Mouse (Mus musculus): Measurements from ENCODE around the gene Mrrf. TPM values are rescaled to one million over a fixed set of nuclear protein-coding genes. Genes with fewer than 3 reads are reported as not detected.
"Not testable (repeated sequence)": the region's sequence is repeated elsewhere in the genome, so short reads cannot be mapped to it uniquely, and the experiment has no call there.

Gene Mrrf
- polyA plus RNA-seq, 1 experiment, result 34.4 TPM

DNA sequence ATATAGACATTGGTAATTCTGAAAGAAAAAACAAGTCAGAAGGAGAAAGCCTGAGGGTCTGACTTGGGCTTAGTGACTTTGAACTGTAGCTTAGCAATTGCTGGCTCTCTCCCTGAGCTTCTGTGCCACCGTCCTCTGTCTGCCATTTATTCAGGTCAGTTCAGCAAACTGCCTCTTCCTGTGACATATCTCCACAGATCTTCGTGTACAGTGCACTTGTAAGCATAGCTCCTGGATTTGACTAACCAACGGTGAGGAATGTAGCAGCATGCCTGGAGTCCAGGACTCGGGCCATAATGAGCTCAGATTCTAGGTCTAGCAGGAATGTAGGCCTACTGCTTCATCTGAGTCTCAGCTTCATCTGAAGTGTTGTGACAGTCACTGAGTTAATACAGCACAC, 33.0 kb downstream of the Mrrf start:
- Histone ChIP-seq H3K4me1 (ENCODE audit: control insufficient read depth, insufficient read depth, low read length) (no peaks in the 10 kb centered on the region), H3K27ac (ENCODE audit: insufficient read depth, low read length) (no peak overlapping the region), H3K4me3 (ENCODE audit: insufficient read depth, low read length) (no peak overlapping the region)
- TF ChIP-seq POLR2A (IDR thresholded peaks at IDR 0.05; ENCODE audit: low read depth, low read length), result no peak
- no peak for TF ChIP-seq CTCF (IDR thresholded peaks at IDR 0.05; ENCODE audit: borderline replicate concordance, insufficient read depth, low read length)

DNA sequence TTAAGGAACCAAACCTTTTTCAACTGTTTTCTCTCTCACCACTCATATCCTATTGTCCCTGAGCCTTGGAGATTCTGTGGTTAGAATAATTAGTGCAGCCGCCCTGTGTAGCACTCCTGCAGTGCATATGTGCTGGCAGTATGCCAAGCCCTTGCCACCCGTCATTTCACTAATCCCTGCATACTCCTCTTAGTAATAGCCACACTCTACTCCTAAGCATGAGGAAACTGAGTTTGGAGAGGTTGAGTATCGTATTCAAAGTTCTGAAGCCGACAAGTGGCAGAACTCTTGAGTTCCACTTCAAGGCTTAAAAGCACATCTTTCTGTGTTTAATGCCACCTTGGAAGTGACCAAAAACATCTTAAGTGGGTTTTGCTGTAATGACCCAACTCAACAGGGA, 35.9 kb downstream of the Mrrf start:
- TF ChIP-seq POLR2A (IDR thresholded peaks at IDR 0.05; ENCODE audit: low read depth, low read length) (no peak), CTCF (IDR thresholded peaks at IDR 0.05; ENCODE audit: borderline replicate concordance, insufficient read depth, low read length) (no peak)
- no peak overlapping the region for H3K27ac ChIP-seq (ENCODE audit: insufficient read depth, low read length)
- no peak overlapping the region for H3K4me3 ChIP-seq (ENCODE audit: insufficient read depth, low read length)
- no peaks in the 10 kb centered on the region for H3K4me1 ChIP-seq (ENCODE audit: control insufficient read depth, insufficient read depth, low read length)

DNA sequence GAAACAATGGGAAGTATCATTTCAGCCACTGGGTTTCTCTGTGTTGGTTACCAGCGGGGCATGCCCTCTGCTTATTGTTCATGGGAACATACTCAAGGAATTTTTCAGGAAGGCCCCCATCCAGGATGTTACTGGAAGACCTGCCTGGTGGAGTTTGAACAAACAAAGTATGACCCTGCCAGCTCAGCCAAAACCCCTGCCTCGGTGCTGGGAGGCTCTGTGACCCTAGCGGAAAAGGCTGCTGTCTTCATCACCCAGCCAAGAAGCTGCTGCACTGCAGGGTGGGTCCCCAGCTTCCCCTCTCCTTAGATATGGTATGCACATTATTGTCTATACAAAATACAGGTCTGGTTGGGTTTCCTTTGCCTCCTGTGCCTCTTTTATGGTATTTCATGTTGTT, 36.4 kb downstream of the Mrrf start:
- Histone ChIP-seq H3K27ac (ENCODE audit: insufficient read depth, low read length) (no peak overlapping the region), H3K4me3 (ENCODE audit: insufficient read depth, low read length) (no peak overlapping the region)
- TF ChIP-seq CTCF (IDR thresholded peaks at IDR 0.05; ENCODE audit: borderline replicate concordance, insufficient read depth, low read length) (no peak), POLR2A (IDR thresholded peaks at IDR 0.05; ENCODE audit: low read depth, low read length) (no peak)

DNA sequence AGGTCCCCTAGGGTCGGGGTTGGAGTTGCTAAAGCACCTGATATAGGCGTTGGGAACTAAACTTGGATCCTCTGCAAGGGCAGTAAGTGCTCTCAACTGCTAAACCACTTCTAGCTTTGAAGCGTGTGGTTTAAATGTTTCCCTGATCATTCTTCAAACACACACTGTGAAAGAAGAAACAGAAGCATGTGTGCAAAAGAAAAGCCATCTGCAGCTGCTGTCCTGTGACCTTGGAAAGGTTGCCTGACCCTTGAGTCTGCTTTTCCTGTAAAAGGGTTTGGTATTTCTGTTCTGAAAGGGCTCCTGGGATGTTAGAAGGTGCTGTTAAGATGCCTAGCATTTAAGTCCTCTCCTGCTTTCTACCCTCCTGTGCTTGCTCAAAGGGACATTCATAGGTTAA, 43.3 kb downstream of the Mrrf start:
- H3K4me1 ChIP-seq (ENCODE audit: control insufficient read depth, insufficient read depth, low read length), result no peaks in the 10 kb centered on the region
- H3K4me3 ChIP-seq (ENCODE audit: insufficient read depth, low read length), result no peak overlapping the region
- no peak overlapping the region for H3K27ac ChIP-seq (ENCODE audit: insufficient read depth, low read length)
- TF ChIP-seq POLR2A (IDR thresholded peaks at IDR 0.05; ENCODE audit: low read depth, low read length), result no peak
- no peak for TF ChIP-seq CTCF (IDR thresholded peaks at IDR 0.05; ENCODE audit: borderline replicate concordance, insufficient read depth, low read length)

More for the DNA sequence above, 36.4 kb downstream of the Mrrf start:
- no peaks in the 10 kb centered on the region for H3K4me1 ChIP-seq (ENCODE audit: control insufficient read depth, insufficient read depth, low read length)

DNA sequence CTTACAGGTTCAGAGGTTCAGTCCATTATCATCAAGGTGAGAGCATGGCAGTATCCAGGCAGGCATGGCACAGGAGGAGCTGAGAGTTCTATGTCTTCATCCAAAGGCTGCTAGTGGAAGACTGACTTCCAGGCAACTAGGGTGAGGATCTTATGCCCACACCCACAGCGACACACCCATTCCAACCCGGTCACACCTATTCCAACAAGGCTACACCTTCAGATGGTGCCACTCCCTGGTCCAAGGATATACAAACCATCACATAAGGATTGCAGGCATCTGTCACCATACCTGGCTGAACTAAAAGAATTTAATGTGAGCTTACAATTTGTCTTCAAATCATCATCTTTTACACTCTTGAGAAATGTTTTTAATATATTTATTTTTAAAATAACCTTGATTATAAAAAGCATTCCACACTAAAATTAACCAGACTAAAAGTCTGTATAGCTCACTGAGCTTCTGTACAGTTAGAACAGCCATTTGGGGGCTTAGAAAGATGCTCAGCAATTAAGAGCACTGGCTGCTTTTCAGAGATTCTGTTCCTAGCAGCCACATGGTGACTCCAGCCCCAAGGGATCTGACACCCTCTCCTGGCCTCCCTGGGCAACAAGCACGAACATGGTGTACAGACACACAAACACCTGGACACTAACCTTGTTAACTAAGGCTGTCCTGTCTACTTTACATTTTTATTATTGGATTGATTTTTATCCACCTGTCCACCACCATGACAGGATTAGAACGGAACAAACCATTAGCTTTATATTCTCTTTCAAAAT, 45.6 kb downstream of the Mrrf start:
- not testable (repeated sequence) for H3K4me1 ChIP-seq (ENCODE audit: control insufficient read depth, insufficient read depth, low read length); H3K4me3 ChIP-seq (ENCODE audit: insufficient read depth, low read length); H3K27ac ChIP-seq (ENCODE audit: insufficient read depth, low read length)

DNA sequence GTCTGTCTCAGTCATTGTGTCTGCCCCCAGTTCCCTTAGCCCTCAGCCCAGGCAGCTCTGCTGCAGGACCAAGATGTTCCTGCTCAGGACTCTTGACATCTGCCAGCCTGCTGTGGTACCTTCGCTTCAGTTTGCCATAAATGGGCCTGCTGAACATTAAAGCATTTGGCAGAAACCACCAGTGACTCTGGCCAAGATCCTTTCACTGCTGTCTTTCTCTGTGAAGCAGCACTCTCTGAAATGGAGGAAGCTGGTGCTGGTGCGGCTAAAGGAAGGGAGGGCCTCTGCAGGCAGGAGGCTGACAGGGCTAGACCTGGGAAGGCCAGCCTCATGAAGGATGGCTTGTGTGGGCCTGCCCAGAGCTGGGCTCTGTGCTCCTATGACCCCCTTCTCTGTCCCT, 47.1 kb downstream of the Mrrf start:
- Histone ChIP-seq H3K27ac (ENCODE audit: insufficient read depth, low read length) (no peak overlapping the region), H3K4me3 (ENCODE audit: insufficient read depth, low read length) (no peak overlapping the region), H3K4me1 (ENCODE audit: control insufficient read depth, insufficient read depth, low read length) (no peaks in the 10 kb centered on the region)
- no peak for TF ChIP-seq POLR2A (IDR thresholded peaks at IDR 0.05; ENCODE audit: low read depth, low read length)

DNA sequence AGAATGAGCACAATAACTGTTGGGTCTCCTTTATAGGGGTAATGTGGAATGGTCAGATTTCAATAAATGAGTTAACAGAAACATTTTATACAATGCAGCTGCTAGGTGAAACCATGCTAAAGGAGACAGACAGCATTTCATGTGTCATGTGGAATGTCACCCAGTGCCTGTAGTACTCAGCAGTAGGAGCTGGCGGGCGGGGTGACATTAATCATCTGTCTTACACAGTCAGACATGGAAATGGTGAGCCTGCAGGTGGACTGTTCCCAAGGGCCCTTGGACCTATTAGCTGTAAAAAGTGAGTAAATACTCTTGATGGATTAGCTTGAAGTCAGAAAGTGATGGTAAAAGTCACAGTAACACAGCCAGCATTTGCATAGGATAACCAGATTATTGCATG, 48.0 kb downstream of the Mrrf start:
- H3K27ac ChIP-seq (ENCODE audit: insufficient read depth, low read length), result no peak overlapping the region
- no peak for TF ChIP-seq CTCF (IDR thresholded peaks at IDR 0.05; ENCODE audit: borderline replicate concordance, insufficient read depth, low read length)
- no peak for TF ChIP-seq POLR2A (IDR thresholded peaks at IDR 0.05; ENCODE audit: low read depth, low read length)
- H3K4me3 ChIP-seq (ENCODE audit: insufficient read depth, low read length), result no peak overlapping the region
- H3K4me1 ChIP-seq (ENCODE audit: control insufficient read depth, insufficient read depth, low read length), result no peaks in the 10 kb centered on the region

DNA sequence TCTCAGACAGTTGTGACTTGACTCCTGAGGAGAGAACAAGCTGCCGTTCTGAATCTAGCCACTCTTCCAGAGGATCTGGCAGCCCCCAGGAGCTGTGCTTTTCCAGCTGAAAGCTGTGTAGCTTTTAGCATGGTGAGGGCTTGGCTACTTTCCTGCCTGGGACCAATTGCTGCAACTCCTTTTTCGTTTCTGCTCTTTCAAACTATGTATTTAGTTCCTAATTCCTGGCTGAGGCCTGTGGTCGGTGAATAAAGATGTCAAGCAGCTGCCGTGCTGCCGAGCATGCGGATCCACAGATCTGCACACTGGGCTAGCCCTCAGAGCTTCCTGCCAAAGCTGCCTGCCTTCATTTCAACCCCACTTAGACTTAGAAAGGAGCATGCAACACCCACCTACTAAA, 48.7 kb downstream of the Mrrf start:
- TF ChIP-seq POLR2A (IDR thresholded peaks at IDR 0.05; ENCODE audit: low read depth, low read length) (no peak), CTCF (IDR thresholded peaks at IDR 0.05; ENCODE audit: borderline replicate concordance, insufficient read depth, low read length) (no peak)
- H3K4me1 ChIP-seq (ENCODE audit: control insufficient read depth, insufficient read depth, low read length), result no peaks in the 10 kb centered on the region
- no peak overlapping the region; the same call in 1 of the 2 replicates for H3K27ac ChIP-seq (ENCODE audit: insufficient read depth, low read length)
- no peak overlapping the region for H3K4me3 ChIP-seq (ENCODE audit: insufficient read depth, low read length)

DNA sequence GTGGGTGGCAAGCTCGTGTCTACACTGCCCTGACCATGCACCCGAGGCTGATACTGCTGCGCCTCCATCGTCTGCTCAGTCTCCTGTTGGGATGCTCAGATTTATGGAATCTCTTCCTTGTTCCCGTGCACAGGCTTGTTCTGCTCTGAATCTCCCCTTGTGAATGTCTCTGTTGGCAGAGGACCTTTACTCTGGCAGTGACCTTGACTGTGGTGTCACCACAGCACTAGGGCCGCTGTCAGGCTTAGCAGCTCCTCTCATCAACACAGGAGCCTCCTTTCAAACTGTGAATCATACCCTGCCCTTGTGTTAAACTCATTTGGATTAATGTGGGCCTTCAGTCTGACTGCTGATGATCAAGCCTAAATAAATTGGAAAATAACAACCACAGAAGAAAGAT, 53.0 kb downstream of the Mrrf start:
- H3K4me1 ChIP-seq (ENCODE audit: control insufficient read depth, insufficient read depth, low read length); H3K27ac ChIP-seq (ENCODE audit: insufficient read depth, low read length); H3K4me3 ChIP-seq (ENCODE audit: insufficient read depth, low read length): not testable (repeated sequence)

DNA sequence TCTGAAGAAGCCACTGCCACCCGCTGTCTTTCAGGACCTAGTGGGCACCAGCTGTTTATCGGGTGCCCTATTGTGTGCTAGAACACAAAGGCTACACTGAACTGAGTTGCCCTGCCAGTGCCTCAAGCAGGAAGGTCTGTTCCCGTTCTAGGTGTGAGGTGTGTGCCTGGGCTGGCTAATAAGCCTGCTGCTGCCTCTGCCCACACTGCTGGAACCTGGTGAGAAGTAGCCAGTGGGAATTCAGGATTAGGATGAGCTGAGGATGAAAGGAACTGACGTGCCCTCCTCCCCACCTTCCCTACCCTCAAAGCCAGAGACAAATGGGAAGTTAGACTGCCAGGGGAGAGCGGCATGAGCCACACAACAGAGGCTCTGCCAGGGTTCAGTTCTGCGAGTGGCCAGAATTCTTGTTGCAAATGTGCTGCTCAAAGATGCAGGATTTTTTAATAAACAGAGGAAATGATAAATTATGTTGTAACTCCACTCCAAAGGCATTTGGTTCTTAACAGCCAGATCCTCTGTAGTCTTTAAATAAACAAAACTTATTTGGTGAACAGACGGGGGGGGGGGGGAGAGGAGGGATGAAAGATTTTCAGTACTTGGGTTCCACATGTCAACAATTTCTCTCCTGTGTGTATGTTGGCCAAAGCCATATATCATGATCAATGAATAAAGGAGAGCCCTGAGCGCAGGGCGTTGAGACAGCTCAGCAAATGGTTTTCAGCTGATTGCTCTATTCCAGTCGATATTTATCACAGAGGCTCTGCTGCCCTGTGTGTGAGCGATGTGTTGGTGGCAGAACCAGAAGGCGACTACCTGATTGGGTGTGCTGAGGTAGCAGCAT, 55.1 kb downstream of the Mrrf start:
- no peak overlapping the region for H3K27ac ChIP-seq (ENCODE audit: insufficient read depth, low read length)
- no peak for TF ChIP-seq POLR2A (IDR thresholded peaks at IDR 0.05; ENCODE audit: low read depth, low read length)
- no peak for TF ChIP-seq CTCF (IDR thresholded peaks at IDR 0.05; ENCODE audit: borderline replicate concordance, insufficient read depth, low read length)
- no peaks in the 10 kb centered on the region for H3K4me1 ChIP-seq (ENCODE audit: control insufficient read depth, insufficient read depth, low read length)
- no peak overlapping the region for H3K4me3 ChIP-seq (ENCODE audit: insufficient read depth, low read length)

Measured in embryonic fibroblast, embryonic 13.5 days (primary cell).